23 mouse cellular contexts compared by ENCODE assay signal in the genomic region with DNA sequence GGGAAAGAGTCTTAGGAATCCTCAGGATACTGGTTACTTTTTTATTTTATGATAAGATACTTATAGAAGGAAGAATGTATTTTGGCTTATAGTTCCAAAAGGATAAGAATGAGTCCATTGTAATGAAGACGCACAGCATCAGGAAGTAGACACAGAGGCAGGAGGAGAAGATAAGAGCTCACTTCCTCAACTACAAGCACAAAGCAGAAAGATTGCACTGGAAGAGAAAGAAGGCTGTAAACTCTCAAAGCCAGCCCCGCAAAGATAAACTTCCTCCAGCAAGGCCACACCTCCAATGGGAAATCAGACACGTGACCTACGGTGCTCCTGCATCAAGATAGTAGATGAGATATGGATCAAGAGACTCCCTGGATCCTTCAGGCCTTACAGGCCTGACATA. TPM values are rescaled to one million over a fixed set of nuclear protein-coding genes. Genes with fewer than 3 reads are reported as not detected.
"Had no signal": no experiment of that assay in that cellular context is flagged by ENCODE, and none has a peak within 500 bp of the region (broad histone marks: within the 10 kb centered on the region; RNA-seq: fewer than 3 reads in every experiment).

No protein-coding gene starts in this region.

- H3K9ac ChIP-seq: limb, embryonic 13.5 days; liver, embryonic 12.5 days; liver, embryonic 15.5 days; midbrain, embryonic 12.5 days; midbrain, embryonic 15.5 days; neural tube, embryonic 12.5 days; neural tube, embryonic 15.5 days; stomach, embryonic 15.5 days had no signal

- H3K27ac ChIP-seq: limb, embryonic 10.5 days; limb, embryonic 13.5 days; liver, embryonic 12.5 days; liver, embryonic 15.5 days; midbrain, embryonic 12.5 days; midbrain, embryonic 15.5 days; neural tube, embryonic 12.5 days; neural tube, embryonic 15.5 days; stomach, embryonic 15.5 days had no signal

- H3K4me1 ChIP-seq: limb, embryonic 10.5 days; limb, embryonic 13.5 days; liver, embryonic 12.5 days; liver, embryonic 15.5 days; midbrain, embryonic 12.5 days; midbrain, embryonic 15.5 days; neural tube, embryonic 12.5 days; neural tube, embryonic 15.5 days; stomach, embryonic 15.5 days had no signal

- H3K9me3 ChIP-seq: limb, embryonic 10.5 days; limb, embryonic 13.5 days; liver, embryonic 12.5 days; liver, embryonic 15.5 days; midbrain, embryonic 12.5 days; midbrain, embryonic 15.5 days; neural tube, embryonic 12.5 days; neural tube, embryonic 15.5 days; stomach, embryonic 15.5 days had no signal

- DNase-seq: kidney, adult 18-20 months; kidney, adult 9 months; kidney, postnatal 14 days; kidney, postnatal 4 days; liver; lung, adult 2 months; lung, postnatal 36 days; right cerebral cortex, postnatal 4 days; thymus, postnatal 25 days had no signal

- H3K4me3 ChIP-seq: limb, embryonic 10.5 days; limb, embryonic 13.5 days; liver, embryonic 12.5 days; liver, embryonic 15.5 days; midbrain, embryonic 12.5 days; midbrain, embryonic 15.5 days; neural tube, embryonic 12.5 days; neural tube, embryonic 15.5 days; stomach, embryonic 15.5 days had no signal

- H3K27me3 ChIP-seq: limb, embryonic 13.5 days; liver, embryonic 12.5 days; liver, embryonic 15.5 days; midbrain, embryonic 12.5 days; midbrain, embryonic 15.5 days; neural tube, embryonic 12.5 days; neural tube, embryonic 15.5 days; stomach, embryonic 15.5 days had no signal

- H3K4me2 ChIP-seq: limb, embryonic 13.5 days; liver, embryonic 12.5 days; liver, embryonic 15.5 days; midbrain, embryonic 12.5 days; midbrain, embryonic 15.5 days; neural tube, embryonic 12.5 days; neural tube, embryonic 15.5 days; stomach, embryonic 15.5 days had no signal

- ATAC-seq: liver, embryonic 12.5 days; midbrain, embryonic 15.5 days had no signal

- H3K36me3 ChIP-seq: limb, embryonic 10.5 days; limb, embryonic 13.5 days; liver, embryonic 12.5 days; liver, embryonic 15.5 days; midbrain, embryonic 12.5 days; midbrain, embryonic 15.5 days; neural tube, embryonic 12.5 days; neural tube, embryonic 15.5 days; stomach, embryonic 15.5 days had no signal

RNA-seq across cellular contexts. Expression of a gene that starts 30.4 kb away (rescaled TPM):
- total RNA-seq: layer of hippocampus, adult 18-20 months; layer of hippocampus, postnatal 14 days; left cerebral cortex, postnatal 25 days had no signal
- polyA plus RNA-seq: kidney, embryonic 16.5 days; limb, embryonic 10.5 days; liver, embryonic 12.5 days; liver, embryonic 15.5 days; lung, adult 2 months; midbrain, embryonic 15.5 days; neural tube, embryonic 12.5 days; thymus, postnatal 0 days had no signal
